Mouse (Mus musculus) frontal cortex, adult (tissue): ENCODE measurements around the gene Dhh.

ENCODE experiments used
- ATAC-seq: cut with Nextera tagmentation; 2 replicates; pipeline ENCODE4 v1.9.2; 2017; ENCODE audit warnings: mild to moderate bottlenecking, moderate library complexity, mixed read lengths; ENCODE audit not compliant: low TSS enrichment

The Dhh gene

GRCm38 (mm10) chr15:98871916-98872888, 26.1 kb downstream of the Dhh start:
- peak; percentile 69 for ATAC-seq

- ATAC-seq: 0 out of 2 replicates have a peak, but pooled peaks have one; percentile 9
Observed at GRCm38 (mm10) chr15:98871070-98871915, 27.0 kb downstream of the Dhh start, which contains the start of gene Kmt2d. Kmt2d (minus strand) TSS chr15:98871204.

- no peak for ATAC-seq
Observed at GRCm38 (mm10) chr15:98870179-98871069, 27.9 kb downstream of the Dhh start.

GRCm38 (mm10) chr15:98869342-98870178, 28.8 kb downstream of the Dhh start:
- no peak for ATAC-seq

- no peak for ATAC-seq
Observed at GRCm38 (mm10) chr15:98868346-98869063, 29.8 kb downstream of the Dhh start.

- ATAC-seq: peak; percentile 66; the same call in 1 of the 2 replicates
Observed at GRCm38 (mm10) chr15:98867321-98867720, 31.0 kb downstream of the Dhh start.

- no peak for ATAC-seq
Observed at GRCm38 (mm10) chr15:98866501-98866900, 31.8 kb downstream of the Dhh start.

GRCm38 (mm10) chr15:98865771-98866170, 32.6 kb downstream of the Dhh start:
- ATAC-seq: no peak

- no peak for ATAC-seq
Observed at GRCm38 (mm10) chr15:98864951-98865350, 33.4 kb downstream of the Dhh start.

GRCm38 (mm10) chr15:98863451-98863958, 34.8 kb downstream of the Dhh start:
- no peak for ATAC-seq

- ATAC-seq: no peak
Observed at GRCm38 (mm10) chr15:98861701-98862410, 36.5 kb downstream of the Dhh start.

- ATAC-seq: no peak
Observed at GRCm38 (mm10) chr15:98860921-98861320, 37.4 kb downstream of the Dhh start.

- ATAC-seq: no peak
Observed at GRCm38 (mm10) chr15:98859319-98860043, 38.9 kb downstream of the Dhh start.

GRCm38 (mm10) chr15:98854214-98854613, 44.1 kb downstream of the Dhh start:
- ATAC-seq: no peak

GRCm38 (mm10) chr15:98853161-98853937, 45.0 kb downstream of the Dhh start:
- ATAC-seq: no peak

GRCm38 (mm10) chr15:98852733-98853132, 45.6 kb downstream of the Dhh start:
- no peak for ATAC-seq

GRCm38 (mm10) chr15:98852071-98852470, 46.3 kb downstream of the Dhh start:
- no peak for ATAC-seq
